Mouse (Mus musculus) megakaryocyte, embryonic 14.5 days (primary cell): ENCODE data around the gene Cnih1.

Experiments used
- FLI1 ChIP-seq: IDR thresholded peaks from 2 replicates; pipeline ENCODE4 v1.6.1; 2012; ENCODE audit warnings: low read length, inconsistent platforms, mixed read lengths
- GATA1 ChIP-seq: IDR thresholded peaks from 3 replicates; pipeline ENCODE4 v1.6.1; 2012; ENCODE audit warnings: mixed read lengths, low read length, inconsistent platforms, borderline replicate concordance

DNA sequence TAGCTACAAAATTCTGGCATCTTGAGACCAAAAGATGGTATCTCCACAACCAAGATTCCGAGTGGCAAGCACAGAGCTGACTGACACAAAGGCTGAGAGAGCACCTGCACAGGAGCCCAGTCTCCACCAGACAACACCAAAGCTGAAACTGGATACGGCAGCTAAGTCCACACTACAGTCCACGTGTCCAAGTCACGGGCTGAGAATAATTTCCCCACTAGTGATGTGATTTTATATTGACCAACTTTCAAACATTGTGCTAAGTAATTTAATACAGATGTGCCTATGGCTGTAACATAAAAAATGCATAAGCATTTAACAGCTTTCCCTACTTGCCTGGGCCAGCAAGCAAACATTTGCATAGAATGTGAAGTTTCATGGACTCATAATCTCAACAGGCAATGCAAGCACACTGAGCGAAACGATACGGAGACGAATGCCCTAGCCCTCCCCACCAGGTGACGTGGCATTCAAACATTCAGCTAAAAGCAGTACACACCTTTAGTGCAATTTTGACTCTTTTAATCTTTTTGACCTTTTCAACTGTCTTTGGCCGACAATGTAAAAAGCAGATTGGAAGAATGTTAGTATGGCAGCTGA lies 4.8 kb downstream of the Cnih1 start:
- TF ChIP-seq GATA1 (no peak), FLI1 (no peak)
